Mouse (Mus musculus) lung, postnatal 25 days (tissue): Measurements from ENCODE around the gene Ryr1.

Experiments
- DNase-seq: peaks from one replicate; pipeline ENCODE4 v3.0.0; 2022; ENCODE audit warnings: low spot score

Ryr1 gene

GRCm38 (mm10) chr7:29032685-29033084, 92.3 kb downstream of the Ryr1 start:
- DNase-seq: no peak

GRCm38 (mm10) chr7:29031641-29032040, 93.3 kb downstream of the Ryr1 start:
- DNase-seq: no peak

GRCm38 (mm10) chr7:29029690-29030656, 95.0 kb downstream of the Ryr1 start:
- no peak for DNase-seq

GRCm38 (mm10) chr7:29028761-29029160, 96.2 kb downstream of the Ryr1 start:
- no peak for DNase-seq

- DNase-seq: no peak
These were observed 98.2 kb downstream of the Ryr1 start for GRCm38 (mm10) chr7:29026811-29027210.

GRCm38 (mm10) chr7:29026195-29026594, 98.8 kb downstream of the Ryr1 start:
- DNase-seq: no peak

- no peak for DNase-seq
These were observed 99.4 kb downstream of the Ryr1 start for GRCm38 (mm10) chr7:29025566-29025965.

- no peak for DNase-seq
These were observed 101.5 kb downstream of the Ryr1 start for GRCm38 (mm10) chr7:29023514-29023913.

GRCm38 (mm10) chr7:29022479-29022878, 102.5 kb downstream of the Ryr1 start:
- DNase-seq: no peak

GRCm38 (mm10) chr7:29019447-29020220, 105.3 kb downstream of the Ryr1 start:
- DNase-seq: no peak

GRCm38 (mm10) chr7:29017222-29017621, 107.8 kb downstream of the Ryr1 start:
- DNase-seq: no peak

- no peak for DNase-seq
These were observed 108.5 kb downstream of the Ryr1 start for GRCm38 (mm10) chr7:29016440-29016839.

GRCm38 (mm10) chr7:29014984-29015383, 110.0 kb downstream of the Ryr1 start:
- DNase-seq: no peak

- peak; percentile 39 for DNase-seq
These were observed 116.3 kb downstream of the Ryr1 start for GRCm38 (mm10) chr7:29008714-29009113.

GRCm38 (mm10) chr7:29008171-29008570, 116.8 kb downstream of the Ryr1 start:
- no peak for DNase-seq

- peak; percentile 31 for DNase-seq
These were observed 117.5 kb downstream of the Ryr1 start for GRCm38 (mm10) chr7:29007224-29008101.

- DNase-seq: peak; percentile 74
These were observed 124.1 kb downstream of the Ryr1 start for GRCm38 (mm10) chr7:29000651-29001605.

GRCm38 (mm10) chr7:28993402-28993801, 131.6 kb downstream of the Ryr1 start:
- no peak for DNase-seq

- no peak for DNase-seq
These were observed 132.0 kb downstream of the Ryr1 start for GRCm38 (mm10) chr7:28992997-28993396.

- DNase-seq: no peak
These were observed 133.4 kb downstream of the Ryr1 start for GRCm38 (mm10) chr7:28991616-28992015.
